Mouse (Mus musculus) mouse trophoblast stem cell (cell line): ENCODE measurements around the gene Acsf2.
"Not testable (repeated sequence)": the region's sequence is repeated elsewhere in the genome, so short reads cannot be mapped to it uniquely, and the experiment has no call there.

ENCODE experiments used
- in situ Hi-C, 2 experiments: fragments of 300-500 bp; cut with MseI, MboI; formaldehyde crosslinking; loops; 2 replicates in 1 of 2; 3 replicates in 1 of 2; pipeline ENCODE4 v1.15.1; 2025

The Acsf2 gene

GRCm38 (mm10) chr11:94601321-94602281 is at the start of gene Acsf2:
Acsf2 (minus strand) TSS chr11:94601871.
- in situ Hi-C loops, result no loop called here

- in situ Hi-C loops, result not testable (repeated sequence)
Measured at GRCm38 (mm10) chr11:94651241-94651640, 49.6 kb upstream of the Acsf2 start.

DNA sequence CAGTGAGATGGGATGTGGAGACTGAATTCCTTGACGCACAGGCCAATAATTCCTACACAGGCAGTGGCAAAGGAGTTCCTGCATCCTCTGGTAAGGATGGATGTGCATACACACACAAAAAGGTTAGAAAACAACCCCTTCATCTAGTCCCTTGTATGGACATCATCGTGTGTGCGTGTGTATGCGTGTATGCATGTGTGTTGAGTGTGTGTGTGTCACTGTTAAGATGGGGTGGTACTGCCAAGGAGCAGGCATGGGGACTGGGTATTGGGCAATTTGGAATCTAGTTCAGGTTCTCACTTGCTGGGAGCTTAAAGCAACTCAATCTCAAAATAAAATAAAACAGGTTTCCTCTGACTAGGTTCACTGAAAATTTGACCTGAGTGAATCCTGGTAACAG is 44.8 kb upstream of the Acsf2 start:
- in situ Hi-C loops, result no loop called here

- in situ Hi-C loops, result no loop called here
Measured at GRCm38 (mm10) chr11:94644461-94645219, 43.0 kb upstream of the Acsf2 start.

DNA sequence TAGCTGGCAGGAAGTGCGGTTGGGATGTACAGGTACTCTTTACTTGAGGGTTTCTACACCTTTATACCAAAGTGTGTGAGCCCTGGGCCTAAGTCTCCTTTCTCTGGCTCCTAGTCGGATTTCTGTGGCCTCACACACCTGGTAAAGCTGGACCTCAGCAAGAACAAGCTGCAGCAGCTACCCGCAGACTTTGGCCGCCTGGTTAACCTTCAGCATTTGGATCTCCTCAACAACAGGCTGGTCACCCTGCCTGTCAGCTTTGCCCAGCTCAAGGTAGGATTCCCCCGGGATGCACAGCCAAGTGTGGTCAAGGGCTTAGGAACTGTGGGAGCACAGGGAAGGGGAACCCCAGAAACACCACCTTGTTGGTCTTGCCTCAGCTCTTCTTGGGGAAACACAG is 32.8 kb upstream of the Acsf2 start:
- in situ Hi-C loops, result no loop called here

DNA sequence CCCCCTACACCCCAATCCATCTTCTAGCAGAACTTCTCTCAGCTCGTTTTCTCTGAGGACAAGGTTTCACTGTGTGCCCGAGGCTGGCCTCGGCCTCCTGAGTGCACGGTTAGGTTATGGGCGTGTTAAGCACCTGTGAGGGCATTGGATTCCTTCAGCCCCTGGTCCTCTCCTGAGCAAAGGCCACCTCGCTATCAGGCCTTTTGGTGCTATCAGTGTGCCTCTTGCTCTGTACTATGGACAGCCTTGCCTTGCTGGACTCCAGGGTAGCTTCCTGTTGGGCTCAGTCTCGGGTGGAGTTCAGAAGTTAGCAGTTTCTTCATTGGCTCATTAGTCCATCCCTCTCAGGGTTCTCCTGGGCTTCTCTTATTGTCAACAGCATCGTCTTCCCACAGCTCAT is 31.3 kb upstream of the Acsf2 start:
- in situ Hi-C loops, result no loop called here

- in situ Hi-C loops, result no loop called here
Measured at GRCm38 (mm10) chr11:94631969-94632368, 30.3 kb upstream of the Acsf2 start.

DNA sequence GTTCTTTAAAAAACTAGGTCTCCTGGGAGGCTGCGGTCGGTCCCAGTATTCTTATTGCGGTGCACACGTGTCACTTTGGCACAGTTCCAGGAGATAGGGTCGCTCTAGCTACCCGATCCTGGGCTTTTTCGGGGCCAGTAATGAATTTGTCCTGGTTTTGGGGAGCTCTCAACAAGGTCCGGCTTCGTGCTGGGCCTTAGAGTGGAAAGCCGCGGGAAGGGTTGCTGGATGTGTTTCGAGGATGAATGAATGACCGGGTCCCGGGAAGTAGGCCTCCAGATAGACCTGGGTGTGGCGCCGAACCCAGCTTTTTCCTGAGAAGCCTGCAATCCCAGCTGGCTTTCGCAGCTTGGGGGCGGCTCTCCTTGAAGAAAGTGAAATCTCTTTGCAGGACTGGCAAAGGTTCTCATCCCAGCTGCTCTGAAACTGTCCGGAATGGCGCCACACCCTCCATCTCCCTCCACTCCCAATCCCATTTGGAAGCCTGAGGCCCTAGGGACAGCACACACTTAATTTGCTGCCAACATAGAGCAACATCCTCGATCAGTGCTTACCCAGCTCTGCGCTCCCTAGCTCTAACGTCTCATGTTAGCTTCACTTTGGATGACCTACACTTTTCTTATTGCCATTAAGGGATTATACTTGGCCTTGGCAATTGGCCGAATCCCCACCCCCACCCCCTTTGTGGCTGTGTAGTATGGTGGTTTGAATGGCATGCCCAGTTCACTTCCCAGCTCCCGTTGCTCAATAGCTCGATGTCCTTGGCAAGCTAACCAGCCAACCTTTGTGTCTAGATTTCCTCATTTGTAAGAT is 28.7 kb upstream of the Acsf2 start:
- in situ Hi-C loops, result no loop called here

DNA sequence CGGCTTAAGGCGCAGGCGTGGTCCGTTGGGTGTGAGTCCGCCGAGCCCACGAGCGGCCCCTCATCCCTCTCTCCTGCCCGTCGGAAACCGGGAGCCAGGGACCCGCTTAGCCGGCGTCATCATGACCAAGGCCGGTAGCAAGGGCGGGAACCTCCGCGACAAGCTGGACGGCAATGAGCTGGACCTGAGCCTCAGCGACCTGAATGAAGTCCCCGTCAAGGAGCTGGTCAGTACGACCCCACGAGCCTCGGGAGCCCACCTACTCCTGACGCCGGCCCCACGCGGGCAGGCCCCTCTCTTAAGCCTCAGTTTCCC is 28.2 kb upstream of the Acsf2 start:
- in situ Hi-C loops, result no loop called here

DNA sequence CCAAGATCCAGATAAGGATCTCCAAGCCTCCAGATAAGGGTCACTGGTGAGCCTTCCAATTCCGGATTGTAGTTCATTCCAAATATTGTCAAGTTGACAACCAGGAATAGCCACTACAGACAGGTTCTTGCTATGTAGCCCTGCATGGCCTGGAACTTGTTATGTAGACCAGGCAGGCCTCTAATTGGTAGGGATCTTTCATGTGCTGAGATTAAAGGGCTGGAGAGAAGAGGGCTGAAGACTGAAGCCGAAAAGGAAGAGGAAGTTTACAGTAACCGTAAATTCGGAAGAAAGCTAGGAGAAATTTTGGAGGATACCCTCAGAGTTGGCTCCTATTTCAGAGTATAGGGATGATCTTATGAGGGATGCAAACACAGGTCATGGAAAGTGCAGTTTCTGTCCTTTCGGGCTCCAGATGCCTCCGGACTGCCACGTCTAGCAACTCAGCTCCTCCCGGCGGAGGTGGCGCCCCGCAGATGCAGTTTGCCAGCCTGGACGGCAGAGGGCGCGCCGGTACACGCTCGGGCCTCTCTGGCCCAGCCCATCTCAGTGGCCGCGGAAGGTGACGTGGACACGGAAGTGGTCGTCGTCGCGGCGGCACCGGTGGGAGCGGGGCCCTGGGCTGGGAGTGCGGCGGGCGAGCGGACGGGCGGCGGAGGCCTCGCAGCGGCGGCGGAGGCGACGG is 27.7 kb upstream of the Acsf2 start, which contains the start of gene Lrrc59:
Lrrc59 (plus strand) TSS at position 569 of the 685 bp plus-strand sequence.
- in situ Hi-C loops, result no loop called here

- in situ Hi-C loops, result no loop called here
Measured at GRCm38 (mm10) chr11:94622162-94622561, 20.5 kb upstream of the Acsf2 start.

GRCm38 (mm10) chr11:94621458-94621852 is 19.8 kb upstream of the Acsf2 start:
- in situ Hi-C loops, result no loop called here

DNA sequence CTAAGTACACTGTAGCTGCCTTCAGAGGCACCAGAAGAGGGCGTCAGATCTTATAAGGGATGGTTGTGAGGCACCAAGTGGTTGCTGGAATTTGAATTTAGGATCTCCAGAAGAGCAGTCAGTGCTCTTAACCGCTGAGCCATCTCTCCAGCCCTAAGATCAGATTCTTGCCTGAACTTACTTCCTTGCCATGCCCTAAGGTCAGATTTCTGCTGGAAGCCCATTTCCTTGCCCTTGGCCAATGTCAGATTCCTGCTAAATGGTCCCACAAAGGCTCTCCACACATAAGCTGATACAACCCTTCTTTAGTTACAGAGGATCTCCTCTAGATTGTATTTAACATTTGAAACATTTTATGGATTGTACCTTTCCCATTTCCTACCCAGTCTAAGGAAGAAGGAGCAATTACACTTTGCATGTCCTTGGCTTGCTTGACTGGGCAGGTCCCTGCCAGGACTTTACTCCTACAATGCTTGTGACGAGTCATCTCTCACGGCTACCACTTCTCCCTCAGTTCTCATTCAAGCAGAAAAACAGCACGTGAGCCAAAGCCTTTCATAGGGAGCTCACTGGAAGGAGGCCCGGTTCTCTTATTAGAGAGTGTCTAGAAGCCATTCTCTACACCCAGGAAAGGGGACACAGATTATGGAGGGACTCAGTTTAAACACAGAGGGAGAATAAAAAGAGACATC is 19.2 kb upstream of the Acsf2 start:
- in situ Hi-C loops, result no loop called here

- in situ Hi-C loops, result no loop called here
Measured at GRCm38 (mm10) chr11:94617646-94618045, 16.0 kb upstream of the Acsf2 start.

DNA sequence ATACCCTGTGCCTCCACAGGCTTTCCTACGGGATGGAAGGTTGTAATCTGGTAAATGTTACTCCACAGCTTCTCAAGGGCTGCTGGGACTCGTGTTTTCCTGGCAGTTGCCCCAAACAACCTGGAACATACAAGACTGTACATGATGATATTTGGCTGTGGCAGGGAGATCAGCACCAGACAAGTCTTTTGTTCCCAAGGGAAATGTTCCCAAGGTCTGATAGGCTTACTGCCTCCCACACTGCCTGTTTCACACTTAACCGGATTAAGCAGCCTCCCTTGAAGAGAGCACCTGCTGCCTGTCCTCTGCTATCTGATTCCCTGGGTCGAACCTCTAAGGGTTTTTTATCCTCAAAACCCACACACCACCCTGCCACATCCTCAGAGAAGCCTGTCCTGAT is 13.8 kb upstream of the Acsf2 start:
- in situ Hi-C loops, result no loop called here

DNA sequence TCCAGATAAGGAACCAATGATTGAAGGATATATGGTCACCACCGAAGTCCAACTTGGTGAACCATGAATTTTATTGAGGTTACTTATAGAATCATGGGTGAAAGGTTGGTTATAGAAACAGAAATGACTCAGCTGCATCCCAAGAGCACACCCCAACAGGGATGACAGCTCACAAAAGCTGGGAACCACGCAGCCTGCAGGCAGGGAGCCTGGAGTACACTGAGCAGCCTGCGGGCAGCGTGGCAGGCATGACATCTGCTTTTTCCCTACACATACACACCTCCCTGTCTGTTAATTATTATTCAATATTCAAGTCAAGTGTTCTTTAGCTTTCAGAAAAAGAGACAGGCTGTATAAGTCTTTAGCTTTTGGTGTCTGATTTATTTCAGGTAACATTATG is 12.9 kb upstream of the Acsf2 start:
- in situ Hi-C loops, result no loop called here

GRCm38 (mm10) chr11:94610744-94611740 is 9.4 kb upstream of the Acsf2 start:
- in situ Hi-C loops, result no loop called here

- in situ Hi-C loops, result no loop called here
Measured at GRCm38 (mm10) chr11:94602356-94602955, 785 bp upstream of the Acsf2 start.

DNA sequence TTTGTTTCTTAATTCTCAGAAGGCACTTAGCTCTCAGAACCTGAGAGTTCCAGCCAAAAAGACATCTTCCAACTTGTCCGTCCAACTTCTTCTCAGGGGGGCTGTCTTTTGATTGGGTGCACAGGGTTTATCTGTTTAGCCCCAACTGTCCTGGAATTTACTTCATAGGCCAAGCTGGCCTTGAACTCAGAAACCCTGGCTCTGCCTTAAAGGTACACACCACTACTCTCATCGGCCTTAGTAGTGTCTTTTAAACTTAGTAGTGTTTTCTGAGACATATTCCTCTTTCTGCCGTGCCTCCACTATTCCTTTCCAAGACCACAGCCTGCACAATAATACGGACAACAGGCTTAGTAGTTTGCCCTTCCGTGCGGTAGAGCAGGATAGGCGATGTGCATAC is 1.2 kb downstream of the Acsf2 start:
- in situ Hi-C loops, result no loop called here
